ENCODE assay signal across 17 mouse cellular contexts in genomic region chr6:39600851-39601250, GRCm38 (mm10). TPM values are rescaled to one million over a fixed set of nuclear protein-coding genes. Genes with fewer than 3 reads are reported as not detected.
"Had no signal": no experiment of that assay in that cellular context is flagged by ENCODE, and none has a peak within 500 bp of the region (broad histone marks: within the 10 kb centered on the region; RNA-seq: fewer than 3 reads in every experiment).

No protein-coding gene starts in this region.

- H3K27me3 ChIP-seq: neural tube, embryonic 13.5 days; neural tube, embryonic 15.5 days; stomach, embryonic 15.5 days had no signal

- H3K4me1 ChIP-seq: neural tube, embryonic 13.5 days; neural tube, embryonic 15.5 days; stomach, embryonic 15.5 days had no signal

- DNase-seq: retina, postnatal 1 day; right cerebral cortex, adult 18-20 months; right cerebral cortex, postnatal 14 days; right cerebral cortex, postnatal 25 days; right cerebral cortex, postnatal 4 days; spleen, adult 18-20 months; thymus, adult 18-20 months; thymus, adult 2 months; thymus, postnatal 14 days; thymus, postnatal 25 days; thymus, postnatal 36 days; thymus, postnatal 4 days had no signal

- H3K9ac ChIP-seq: neural tube, embryonic 13.5 days; neural tube, embryonic 15.5 days; stomach, embryonic 15.5 days had no signal

- H3K9me3 ChIP-seq: neural tube, embryonic 13.5 days; neural tube, embryonic 15.5 days; stomach, embryonic 15.5 days had no signal

- H3K4me2 ChIP-seq: neural tube, embryonic 13.5 days; neural tube, embryonic 15.5 days; stomach, embryonic 15.5 days had no signal

- H3K27ac ChIP-seq: neural tube, embryonic 13.5 days; neural tube, embryonic 15.5 days; stomach, embryonic 15.5 days; stomach, postnatal 0 days had no signal

- H3K4me3 ChIP-seq: neural tube, embryonic 13.5 days; neural tube, embryonic 15.5 days; stomach, embryonic 15.5 days had no signal

RNA-seq across cellular contexts. Expression of gene Gm42420, which starts 15.3 kb away (rescaled TPM):
- polyA plus RNA-seq: neural tube, embryonic 13.5 days; small intestine, adult 2 months had no signal
